Mouse (Mus musculus): ENCODE results near the gene Gm43552.

- TF ChIP-seq USF1 (IDR thresholded peaks at IDR 0.05; ENCODE audit: low read depth) (no peak), CEBPB (IDR thresholded peaks at IDR 0.05; ENCODE audit: insufficient read depth, poor library complexity, severe bottlenecking) (no peak), POLR2A (IDR thresholded peaks at IDR 0.05; ENCODE audit: insufficient read length, low read depth) (no peak), MYOD1 (IDR thresholded peaks at IDR 0.05; ENCODE audit: control insufficient read depth in 1 of 3, insufficient read length in 2 of 3, low read depth in 2 of 3) (no peak), MYOG (IDR thresholded peaks at IDR 0.05; ENCODE audit: control insufficient read depth in 1 of 3, insufficient read depth in 1 of 3, insufficient read length in 2 of 3, low read depth in 2 of 3) (no peak), POLR2AphosphoS2 (IDR thresholded peaks at IDR 0.05; ENCODE audit: insufficient read length, low read depth) (no peak), TCF3 (IDR thresholded peaks at IDR 0.05; ENCODE audit: insufficient read length, low read depth) (no peak), MAX (IDR thresholded peaks at IDR 0.05; ENCODE audit: low read depth) (no peak)
Measured at GRCm38 (mm10) chr5:65446756-65447155, 45.9 kb downstream of the Gm43552 start.
